Mouse (Mus musculus): ENCODE measurements at regions not wholly inside any gene's neighbourhood (a gene's known extent, or its start where the extent isn't known, plus 50 kb on each side); places are given as distances from the start of the nearest gene placed in this dataset.

GRCm38 (mm10) chr15:25518025-25518928, 104.0 kb upstream of the Myo10 start:
- 54% methylated on average over 15 of the region's 15 CpGs for WGBS
- no peaks in the 10 kb centered on the region for H3K9me3 ChIP-seq (replicated peaks; ENCODE audit: low read length)
- no peak overlapping the region for H3K9ac ChIP-seq (ENCODE audit: low read depth, low read length)
- H3K27ac ChIP-seq = no peak overlapping the region
- H3K4me2 ChIP-seq (ENCODE audit: low read length) = no peak overlapping the region
- H3K4me1 ChIP-seq (replicated peaks; ENCODE audit: insufficient read depth, low read length) = no peaks in the 10 kb centered on the region
- no peak for TF ChIP-seq CTCF (IDR thresholded peaks at IDR 0.05; ENCODE audit: low read depth)
- H3K4me3 ChIP-seq (replicated peaks; ENCODE audit: low read depth, low read length) = no peak overlapping the region
- no peaks in the 10 kb centered on the region for H3K27me3 ChIP-seq (ENCODE audit: insufficient read depth, low read length)
- ATAC-seq (replicated peaks; ENCODE audit: low FRiP score, low read depth) (peak; percentile 69; the same call in 1 of the 2 replicates), DNase-seq (ENCODE audit: low spot score) (peak; percentile 40)
- no peaks in the 10 kb centered on the region for H3K36me3 ChIP-seq (ENCODE audit: insufficient read depth, low read length)

GRCm38 (mm10) chr15:25524189-25524588, 98.1 kb upstream of the Myo10 start:
- no peak overlapping the region for H3K4me3 ChIP-seq (replicated peaks; ENCODE audit: low read depth, low read length)
- TF ChIP-seq CTCF (IDR thresholded peaks at IDR 0.05; ENCODE audit: low read depth) = no peak
- WGBS = 84% methylated on average over 4 of the region's 4 CpGs

GRCm38 (mm10) chr15:25525337-25525736, 97.0 kb upstream of the Myo10 start:
- Histone ChIP-seq H3K4me1 (replicated peaks; ENCODE audit: insufficient read depth, low read length) (no peaks in the 10 kb centered on the region), H3K9ac (ENCODE audit: low read depth, low read length) (no peak overlapping the region), H3K9me3 (replicated peaks; ENCODE audit: low read length) (no peaks in the 10 kb centered on the region), H3K4me2 (ENCODE audit: low read length) (no peak overlapping the region), H3K27ac (no peak overlapping the region), H3K27me3 (ENCODE audit: insufficient read depth, low read length) (no peaks in the 10 kb centered on the region), H3K36me3 (ENCODE audit: insufficient read depth, low read length) (no peaks in the 10 kb centered on the region), H3K4me3 (replicated peaks; ENCODE audit: low read depth, low read length) (no peak overlapping the region)
- ATAC-seq (replicated peaks; ENCODE audit: low FRiP score, low read depth) (no peak), DNase-seq (ENCODE audit: low spot score) (peak; percentile 36)
- 66% methylated on average over 7 of the region's 7 CpGs for WGBS
- no peak for TF ChIP-seq CTCF (IDR thresholded peaks at IDR 0.05; ENCODE audit: low read depth)

More at GRCm38 (mm10) chr15:25524189-25524588, 98.1 kb upstream of the Myo10 start:
- H3K9ac ChIP-seq (ENCODE audit: low read depth, low read length) = no peak overlapping the region
- H3K36me3 ChIP-seq (ENCODE audit: insufficient read depth, low read length) = no peaks in the 10 kb centered on the region
- no peak for ATAC-seq (replicated peaks; ENCODE audit: low FRiP score, low read depth)
- H3K27ac ChIP-seq = no peak overlapping the region
- no peak overlapping the region for H3K4me2 ChIP-seq (ENCODE audit: low read length)
- no peak for DNase-seq (ENCODE audit: low spot score)
- no peaks in the 10 kb centered on the region for H3K27me3 ChIP-seq (ENCODE audit: insufficient read depth, low read length)
- no peaks in the 10 kb centered on the region for H3K9me3 ChIP-seq (replicated peaks; ENCODE audit: low read length)
- H3K4me1 ChIP-seq (replicated peaks; ENCODE audit: insufficient read depth, low read length) = no peaks in the 10 kb centered on the region

- 63% methylated on average over 22 of the region's 22 CpGs for WGBS
- Histone ChIP-seq H3K4me3 (replicated peaks; ENCODE audit: low read depth, low read length) (no peak overlapping the region), H3K36me3 (ENCODE audit: insufficient read depth, low read length) (no peaks in the 10 kb centered on the region), H3K27ac (no peak overlapping the region), H3K9ac (ENCODE audit: low read depth, low read length) (no peak overlapping the region), H3K27me3 (ENCODE audit: insufficient read depth, low read length) (no peaks in the 10 kb centered on the region), H3K4me1 (replicated peaks; ENCODE audit: insufficient read depth, low read length) (peaks cover 7% of the 10 kb centered on the region; the same call in 1 of the 2 replicates), H3K9me3 (replicated peaks; ENCODE audit: low read length) (no peaks in the 10 kb centered on the region), H3K4me2 (ENCODE audit: low read length) (no peak overlapping the region)
- ATAC-seq (replicated peaks; ENCODE audit: low FRiP score, low read depth) (no peak), DNase-seq (ENCODE audit: low spot score) (peak; percentile 21)
- TF ChIP-seq CTCF (IDR thresholded peaks at IDR 0.05; ENCODE audit: low read depth) = no peak; the same call in 1 of the 2 replicates
Observed at GRCm38 (mm10) chr15:25536451-25537334, 85.6 kb upstream of the Myo10 start.

- H3K36me3 ChIP-seq (ENCODE audit: insufficient read depth, low read length) = no peaks in the 10 kb centered on the region
- H3K4me2 ChIP-seq (ENCODE audit: low read length) = no peak overlapping the region
- no peaks in the 10 kb centered on the region for H3K9me3 ChIP-seq (replicated peaks; ENCODE audit: low read length)
- no peak for TF ChIP-seq CTCF (IDR thresholded peaks at IDR 0.05; ENCODE audit: low read depth)
- H3K27me3 ChIP-seq (ENCODE audit: insufficient read depth, low read length) = no peaks in the 10 kb centered on the region
- WGBS = 58% methylated on average over 20 of the region's 20 CpGs
- no peak for ATAC-seq (replicated peaks; ENCODE audit: low FRiP score, low read depth)
- H3K27ac ChIP-seq = no peak overlapping the region
- no peak overlapping the region for H3K9ac ChIP-seq (ENCODE audit: low read depth, low read length)
- H3K4me1 ChIP-seq (replicated peaks; ENCODE audit: insufficient read depth, low read length) = peaks cover 7% of the 10 kb centered on the region; the same call in 1 of the 2 replicates
- no peak overlapping the region for H3K4me3 ChIP-seq (replicated peaks; ENCODE audit: low read depth, low read length)
- DNase-seq (ENCODE audit: low spot score) = no peak
Observed at GRCm38 (mm10) chr15:25539344-25540176, 82.8 kb upstream of the Myo10 start.

Data from kidney, postnatal 0 days (tissue).